Mouse (Mus musculus) MN1 (cell line): ENCODE results near the gene Hdc.

ENCODE experiments used
- DNase-seq: peaks from one replicate; pipeline ENCODE4 v3.0.0-alpha.2; 2016; ENCODE audit warnings: low spot score

Hdc gene

DNA sequence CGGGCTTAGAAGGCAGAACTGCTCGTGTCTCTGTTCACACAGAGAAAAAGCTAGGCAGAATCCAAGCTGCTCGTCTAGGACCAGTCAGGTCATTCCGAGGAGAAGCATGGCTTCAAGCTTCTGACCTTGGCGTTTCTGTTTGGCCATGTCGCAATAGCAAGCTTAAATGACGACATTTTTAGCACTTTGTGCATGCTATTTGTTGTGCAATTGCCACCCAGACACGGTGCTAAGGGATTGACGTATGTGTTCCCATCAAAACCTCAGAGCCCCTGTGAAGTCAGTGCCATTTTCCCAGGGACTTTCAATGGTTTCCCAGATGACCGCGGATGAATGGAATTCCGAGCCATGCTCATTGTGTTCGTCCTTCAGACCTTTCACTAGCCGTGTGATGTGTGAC is 18.6 kb downstream of the Hdc start:
- DNase-seq: no peak

DNA sequence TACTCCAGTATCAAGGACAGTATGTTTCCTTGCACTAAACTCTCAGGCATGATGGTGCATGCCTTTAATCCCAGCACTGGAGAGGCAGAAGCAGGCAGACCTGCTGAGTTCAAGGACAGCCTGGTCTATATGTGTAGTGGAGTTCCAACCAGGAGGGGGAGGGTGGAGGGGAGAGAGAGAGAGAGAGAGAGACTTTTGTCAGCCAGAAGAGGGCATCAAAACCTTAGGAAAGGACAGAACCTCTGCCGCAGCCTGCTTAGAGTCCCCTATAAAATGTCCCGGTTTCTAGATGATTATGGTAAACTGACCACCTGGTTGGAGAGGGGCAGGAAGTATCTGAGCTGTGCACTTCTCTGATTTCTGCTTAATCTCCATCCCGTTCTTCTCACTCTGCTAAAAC is 20.1 kb downstream of the Hdc start:
- peak; percentile 40 for DNase-seq

DNA sequence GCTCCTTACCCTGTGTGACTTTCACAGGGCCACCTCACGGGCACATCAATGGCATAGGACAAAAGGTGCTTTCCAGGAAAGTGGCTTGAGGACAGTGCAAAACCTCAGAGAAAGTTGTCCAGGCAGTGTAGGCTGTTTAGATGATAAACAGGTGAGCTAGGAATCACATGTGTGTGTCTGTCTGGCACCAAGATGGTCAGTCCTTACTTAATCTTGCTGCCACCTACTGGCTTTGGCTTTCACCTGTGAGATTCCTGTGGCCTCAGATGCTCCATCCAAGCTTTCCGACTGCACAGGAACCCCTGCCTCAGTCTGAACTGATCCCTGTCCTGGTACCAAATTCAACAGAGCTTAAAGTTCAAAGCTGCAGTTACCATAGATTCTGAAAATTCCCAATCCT is 20.7 kb downstream of the Hdc start:
- no peak for DNase-seq

DNA sequence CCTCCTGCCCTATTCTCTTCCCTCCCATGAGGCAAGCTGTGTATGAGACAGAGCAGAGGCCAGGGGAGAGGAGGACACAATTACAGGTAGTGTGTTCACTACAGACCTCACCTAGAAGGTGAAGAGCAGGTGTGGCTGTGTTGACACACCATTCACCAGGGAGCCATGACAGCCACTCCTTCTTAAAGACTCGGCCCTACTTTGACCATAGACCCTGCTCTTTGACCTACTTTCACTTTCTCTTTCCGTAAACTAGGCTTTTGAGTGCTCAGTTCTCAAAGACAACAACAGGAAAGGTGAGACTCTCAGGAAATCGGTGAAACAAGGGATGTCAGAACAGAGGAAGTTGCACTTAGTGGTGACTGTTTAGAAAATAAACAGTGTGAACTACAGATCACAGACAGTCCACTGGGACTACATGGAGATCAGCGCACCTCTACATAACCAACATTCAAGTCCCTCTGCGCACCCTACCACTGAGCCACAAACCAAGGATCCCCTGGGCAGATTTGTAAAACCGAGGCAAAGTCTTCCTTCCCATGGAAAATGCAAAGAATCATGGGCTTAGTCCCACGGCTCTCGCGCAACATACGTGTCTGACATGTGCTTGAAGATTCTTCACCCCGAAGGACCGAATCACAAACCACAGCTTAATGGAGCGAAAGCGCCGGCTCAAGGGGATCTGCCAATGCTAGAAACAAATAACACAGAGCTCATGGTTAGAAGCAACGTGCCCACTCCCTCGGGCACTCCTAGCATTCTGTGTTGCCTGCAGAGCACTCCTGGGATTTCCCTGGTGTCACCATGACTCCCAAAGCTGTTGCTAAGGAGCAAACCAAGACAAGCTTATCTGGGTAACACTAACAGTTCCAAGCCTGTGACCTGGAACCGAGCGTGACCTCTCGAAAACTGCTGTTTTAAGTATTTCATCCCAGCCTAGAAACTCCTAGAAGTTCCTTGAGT is 21.5 kb downstream of the Hdc start:
- DNase-seq: peak; percentile 60

DNA sequence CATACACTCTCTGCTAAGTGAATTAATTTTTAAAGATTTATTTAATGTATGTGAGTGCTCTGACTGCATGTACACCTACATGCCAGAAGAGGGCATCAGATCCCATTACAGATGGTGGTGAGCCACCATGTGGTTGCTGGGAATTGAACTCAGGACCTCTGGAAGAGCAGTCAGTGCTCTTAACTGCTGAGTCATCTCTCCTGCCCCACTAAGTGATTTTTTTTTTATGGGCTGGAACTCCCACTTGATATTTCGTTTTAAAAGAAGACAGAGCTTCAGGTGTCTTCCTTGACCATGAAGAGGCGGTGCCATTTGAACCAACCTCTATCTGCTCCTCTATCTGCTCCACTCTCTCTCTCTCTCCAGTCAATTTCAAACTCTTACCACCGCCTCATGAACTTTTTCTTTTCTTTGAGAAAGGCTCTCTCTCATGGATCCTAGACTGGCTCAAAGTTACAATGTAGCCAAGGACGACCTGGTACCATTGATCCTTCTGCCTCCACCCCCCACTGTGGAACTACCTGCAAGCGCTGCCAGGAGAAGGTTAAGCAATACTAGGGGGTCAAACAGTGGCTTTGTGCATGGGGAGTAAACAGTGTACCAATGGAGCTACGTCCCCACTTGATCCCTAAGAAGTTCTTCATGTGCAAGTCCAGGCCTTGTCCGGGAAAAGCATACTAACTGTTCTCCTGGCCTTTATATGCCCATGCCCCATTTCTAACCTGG is 22.6 kb downstream of the Hdc start:
- DNase-seq: no peak

DNA sequence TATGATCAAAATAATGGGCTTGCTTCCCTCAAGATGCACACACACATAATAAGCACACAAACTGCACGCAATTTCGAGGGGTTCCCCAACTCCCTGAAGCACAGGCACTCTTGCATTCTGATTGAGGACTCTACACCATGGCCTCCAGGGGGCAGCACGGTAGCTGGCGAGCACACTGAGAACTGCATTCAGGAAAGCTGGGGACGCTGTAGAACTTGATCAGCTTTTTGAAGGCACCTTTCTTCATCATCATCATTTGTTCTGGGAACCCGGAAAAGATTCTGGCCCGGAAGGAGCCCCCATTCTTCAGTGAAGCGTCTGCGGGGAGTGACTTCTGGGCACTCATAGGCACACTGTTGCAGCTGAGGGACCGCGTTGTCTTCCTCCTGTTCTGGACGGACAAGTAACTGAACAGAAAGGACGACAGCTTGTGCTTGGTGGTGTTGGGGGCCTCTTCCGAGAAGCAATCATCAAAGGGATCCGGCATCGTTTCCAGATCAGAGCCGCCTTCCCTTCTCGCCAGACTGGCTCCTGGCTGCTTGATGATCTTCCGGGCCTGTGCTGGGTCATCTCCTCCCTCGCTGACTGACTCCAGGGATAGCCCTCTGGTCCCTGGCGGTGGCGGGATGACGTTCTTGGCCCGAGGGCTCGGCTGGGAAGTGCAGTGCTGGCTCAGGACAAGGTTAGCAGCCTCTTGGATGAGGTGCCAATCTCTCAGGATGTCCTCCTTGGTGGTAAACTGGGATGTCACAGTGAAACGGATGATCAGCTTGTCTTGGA is 25.1 kb downstream of the Hdc start:
- peak; percentile 72 for DNase-seq

DNA sequence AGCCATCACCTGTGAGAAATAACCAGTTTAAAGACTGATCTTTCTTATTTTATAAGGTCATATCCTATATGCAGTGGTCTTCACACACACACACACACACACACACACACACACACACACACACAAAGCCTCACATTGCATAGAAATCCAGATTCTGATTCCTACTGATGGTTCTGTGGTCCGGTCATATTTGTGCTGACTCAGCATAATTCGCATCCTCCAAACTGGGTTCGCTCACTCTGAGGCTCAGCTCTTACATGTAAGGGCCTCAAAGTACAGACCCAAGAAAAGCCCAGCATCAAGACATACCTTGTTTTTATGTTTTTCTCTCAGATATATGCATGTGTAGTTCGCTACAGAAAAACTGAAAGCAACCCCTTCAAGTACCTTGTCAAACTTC is 27.8 kb downstream of the Hdc start:
- DNase-seq: no peak

DNA sequence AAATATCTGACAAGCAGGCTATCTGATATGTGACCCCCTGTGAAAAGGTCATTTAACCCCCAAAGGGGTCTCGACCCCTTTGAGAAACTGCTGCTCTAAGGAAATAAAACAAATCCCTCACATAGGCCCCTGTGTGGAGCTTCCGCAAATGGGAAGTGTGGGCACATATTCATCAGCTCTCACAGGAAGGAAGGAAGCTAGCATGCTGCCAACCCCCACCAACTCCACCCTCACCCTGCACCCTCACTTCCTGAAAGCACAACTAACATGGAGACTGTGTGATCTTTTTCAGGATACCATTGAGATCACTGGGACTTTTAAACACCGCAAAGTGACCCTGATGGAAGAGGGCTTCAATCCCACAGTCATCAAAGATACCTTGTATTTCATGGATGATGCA is 31.6 kb downstream of the Hdc start:
- DNase-seq: no peak

DNA sequence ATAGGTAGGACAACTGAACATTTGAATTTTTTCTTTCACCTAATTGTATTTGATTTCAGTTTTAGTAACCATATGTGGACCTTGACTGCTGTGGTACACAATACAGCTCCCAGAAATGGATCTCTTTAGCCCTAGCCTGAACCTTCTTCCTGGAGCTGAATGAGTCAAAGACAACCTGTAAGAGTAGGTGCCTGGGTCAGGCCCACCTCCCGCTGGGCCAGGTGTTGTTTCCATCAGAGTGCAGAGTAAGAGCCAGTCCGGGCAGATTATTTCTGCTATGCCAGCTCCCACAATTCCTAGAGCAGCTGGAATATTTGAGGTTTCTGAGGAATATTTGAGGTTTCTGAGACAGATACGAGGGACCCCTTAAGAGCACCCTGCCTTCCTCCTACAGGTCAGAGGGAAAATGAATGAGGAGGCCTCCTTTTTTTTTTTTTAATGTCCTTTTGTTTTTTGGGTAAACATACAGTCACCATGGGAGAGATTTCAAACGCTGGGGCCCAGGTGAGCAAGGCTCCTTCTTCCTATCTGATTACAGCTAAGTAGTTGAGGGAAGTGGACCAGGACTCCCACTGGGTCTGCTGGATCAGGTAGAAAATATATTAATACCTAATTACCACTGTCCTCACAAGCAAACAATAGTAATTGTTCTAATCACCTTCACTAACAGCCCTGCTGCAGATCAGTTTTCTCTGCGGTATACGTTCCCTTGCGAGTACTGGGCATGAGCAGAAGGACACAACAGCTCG is 34.3 kb downstream of the Hdc start:
- no peak for DNase-seq

DNA sequence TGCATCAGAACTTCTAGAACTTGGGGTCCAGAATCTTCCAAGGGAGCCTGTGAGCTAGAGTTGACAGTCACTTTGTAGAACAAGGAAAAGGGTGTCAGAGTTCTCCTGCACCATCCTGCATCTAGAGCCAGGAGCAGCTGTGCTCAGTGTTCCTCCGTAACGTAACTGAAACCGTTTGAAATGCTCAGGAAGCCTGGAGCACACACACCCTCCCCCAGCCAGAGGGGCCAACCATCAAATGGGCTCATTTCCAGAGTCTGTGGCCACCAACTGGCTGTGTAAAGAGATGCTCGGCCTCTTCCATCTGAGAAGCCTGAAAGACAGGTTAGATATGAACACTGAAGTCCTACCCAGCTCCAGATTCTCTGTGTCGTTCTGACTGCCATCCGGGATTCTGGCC is 35.1 kb downstream of the Hdc start:
- no peak for DNase-seq

DNA sequence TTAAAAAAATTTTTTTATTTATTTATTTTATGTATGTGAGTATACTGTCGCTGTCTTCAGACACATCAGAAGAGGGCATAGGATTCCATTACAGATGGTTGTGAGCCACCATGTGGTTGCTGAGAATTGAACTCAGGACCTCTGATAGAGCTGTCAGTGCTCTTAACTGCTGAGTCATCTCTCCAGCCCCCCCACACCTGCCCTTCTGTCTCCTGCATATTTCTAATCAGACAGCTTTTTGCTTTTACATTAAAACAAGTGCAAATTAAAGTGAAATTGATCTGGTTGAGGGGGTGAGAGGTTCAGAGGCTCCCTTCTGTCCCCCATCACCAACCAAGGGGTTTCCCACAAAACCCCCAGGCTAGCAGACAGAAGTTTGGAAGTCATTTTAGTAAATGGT is 39.8 kb downstream of the Hdc start:
- DNase-seq: no peak

DNA sequence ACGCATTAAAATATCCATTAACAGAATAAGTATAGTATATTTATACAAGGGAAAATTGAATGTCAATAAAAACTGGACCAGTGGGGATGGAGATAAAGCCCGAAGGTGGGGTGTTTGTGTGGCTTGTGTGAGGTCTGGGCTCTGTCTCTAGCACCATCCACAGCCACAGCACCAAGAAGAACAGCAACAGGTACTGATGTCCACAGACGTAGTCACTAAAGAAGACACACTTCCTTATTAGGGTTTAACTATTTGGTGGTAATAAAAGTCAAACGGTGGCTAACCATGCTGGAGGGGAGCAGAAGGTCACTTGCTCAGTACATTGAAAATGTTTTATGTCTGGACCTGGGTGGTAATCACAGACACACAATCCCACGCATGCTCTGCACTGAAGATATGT is 41.7 kb downstream of the Hdc start:
- DNase-seq: no peak

DNA sequence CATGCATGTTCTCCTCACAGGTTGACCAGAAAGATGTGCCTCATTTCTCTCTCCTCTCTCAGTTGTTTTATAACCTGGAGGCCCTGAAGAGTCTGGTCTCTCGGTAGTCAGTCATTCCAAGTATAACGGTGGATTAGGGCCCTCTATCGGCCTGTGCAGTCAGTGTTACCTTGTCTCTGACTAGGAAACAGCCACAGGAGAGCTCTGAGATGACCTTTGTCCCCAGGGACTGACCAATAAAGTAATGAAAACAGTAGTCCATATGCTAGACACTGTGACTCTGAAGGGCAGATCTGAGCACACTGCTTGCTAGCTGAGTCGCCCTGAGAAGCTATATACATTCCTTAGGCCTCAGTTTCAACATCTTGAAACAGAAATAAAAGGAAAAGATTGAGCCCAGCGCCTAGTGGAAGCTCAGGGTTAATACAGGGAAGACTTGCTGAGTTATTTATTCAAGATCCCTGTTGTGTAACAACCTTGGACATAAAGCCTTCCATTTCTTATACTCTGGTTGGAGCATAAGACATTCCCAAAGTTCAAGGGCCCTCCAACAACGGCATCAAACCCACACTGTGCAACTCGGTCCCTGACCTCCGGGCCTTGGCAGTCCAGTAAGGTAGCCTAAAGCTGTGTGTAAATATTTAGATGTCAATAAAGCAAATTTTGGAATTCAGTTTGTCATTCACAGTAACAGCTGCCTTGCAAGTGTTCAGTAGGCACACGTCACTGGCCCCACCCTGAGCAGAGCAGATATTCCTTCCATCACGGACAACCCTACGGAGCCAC is 43.5 kb downstream of the Hdc start:
- no peak for DNase-seq

DNA sequence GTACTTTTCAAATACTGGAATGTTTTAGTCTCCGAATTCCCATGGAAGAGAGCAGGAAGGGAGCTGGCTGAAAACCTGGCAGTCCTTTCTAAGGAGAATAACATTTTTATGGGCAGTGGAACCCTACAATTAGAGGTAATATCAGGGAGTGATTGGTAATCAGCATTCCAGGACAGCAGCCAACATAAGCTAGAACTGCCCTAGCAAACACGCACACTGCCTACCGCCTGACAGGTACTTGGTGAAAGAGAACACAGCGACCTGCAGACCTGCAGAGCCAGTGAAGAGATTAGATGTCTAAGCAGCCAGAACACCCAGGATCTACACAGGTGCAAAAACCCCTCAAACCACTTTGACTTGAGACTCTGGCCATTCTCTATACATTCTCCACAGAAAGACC is 46.4 kb downstream of the Hdc start:
- no peak for DNase-seq

DNA sequence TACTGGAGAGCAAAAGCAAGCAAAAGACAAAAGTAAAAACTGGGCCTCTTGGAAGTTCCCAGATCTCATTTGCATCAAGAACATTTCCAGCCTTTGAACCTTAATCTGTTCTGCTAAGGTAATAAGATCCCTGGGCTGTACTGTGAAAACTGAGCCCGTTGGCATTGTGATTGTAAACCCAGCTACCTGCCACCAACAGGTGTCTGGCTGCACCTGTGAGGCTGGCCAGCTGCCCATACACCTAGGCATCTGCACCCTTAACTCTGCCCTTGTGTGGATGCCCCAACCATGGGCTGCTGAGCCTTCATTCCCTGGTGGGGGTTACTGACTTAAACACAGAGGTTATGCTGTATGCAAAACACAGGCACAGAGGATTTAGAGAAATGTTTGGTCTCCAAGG is 46.9 kb downstream of the Hdc start:
- DNase-seq: no peak

DNA sequence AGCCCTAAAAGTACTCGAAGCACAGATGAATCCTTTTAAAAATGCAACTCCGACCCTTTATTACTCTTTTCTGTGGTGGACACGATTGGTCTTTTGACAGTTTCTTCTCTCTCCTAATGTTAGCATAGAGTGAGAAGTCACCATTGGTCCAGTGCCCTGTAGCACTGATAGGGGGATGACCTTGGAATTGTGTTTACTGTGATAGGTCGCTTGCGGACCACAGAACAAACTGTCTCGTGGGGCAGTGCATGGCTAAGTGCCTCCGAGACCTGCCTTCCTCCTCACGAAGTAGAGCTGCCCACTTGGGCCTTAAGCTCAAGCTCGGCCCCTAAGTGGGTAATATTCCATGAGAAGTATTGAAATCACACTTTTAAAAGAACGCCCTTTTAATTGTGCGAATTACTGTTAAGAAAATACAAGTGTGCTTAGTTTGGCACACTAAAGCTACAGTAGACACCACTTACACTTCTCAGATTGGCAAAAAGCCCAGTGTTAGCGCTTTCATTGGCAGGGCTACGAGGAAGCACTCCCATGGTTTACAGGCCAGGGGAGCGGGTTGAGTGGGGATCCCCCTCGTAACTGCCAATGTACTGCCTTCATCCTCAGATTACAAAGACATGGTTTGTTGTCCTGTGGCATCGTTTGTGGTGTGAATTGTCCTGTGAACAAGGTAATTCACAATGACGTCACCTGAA is 55.5 kb downstream of the Hdc start:
- DNase-seq: peak; percentile 58

DNA sequence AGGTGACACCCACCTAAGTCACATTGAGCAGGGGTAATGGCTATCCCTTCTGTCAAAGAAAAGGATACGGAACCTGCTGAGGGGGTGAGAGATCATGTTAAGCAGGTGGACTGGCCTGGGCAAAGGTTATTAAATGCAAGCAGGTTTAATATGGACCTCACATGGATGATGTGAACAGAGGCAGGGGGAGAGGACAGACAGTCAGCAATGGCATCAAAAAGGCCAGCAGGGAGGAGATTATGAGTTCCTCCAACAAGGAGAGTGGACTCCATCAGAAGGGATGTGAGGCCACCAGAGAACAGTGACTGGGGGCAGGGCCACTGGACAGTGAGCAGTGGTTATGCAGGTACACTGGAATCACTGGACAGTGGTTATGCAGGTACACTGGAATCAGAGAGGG is 59.0 kb downstream of the Hdc start:
- DNase-seq: no peak

DNA sequence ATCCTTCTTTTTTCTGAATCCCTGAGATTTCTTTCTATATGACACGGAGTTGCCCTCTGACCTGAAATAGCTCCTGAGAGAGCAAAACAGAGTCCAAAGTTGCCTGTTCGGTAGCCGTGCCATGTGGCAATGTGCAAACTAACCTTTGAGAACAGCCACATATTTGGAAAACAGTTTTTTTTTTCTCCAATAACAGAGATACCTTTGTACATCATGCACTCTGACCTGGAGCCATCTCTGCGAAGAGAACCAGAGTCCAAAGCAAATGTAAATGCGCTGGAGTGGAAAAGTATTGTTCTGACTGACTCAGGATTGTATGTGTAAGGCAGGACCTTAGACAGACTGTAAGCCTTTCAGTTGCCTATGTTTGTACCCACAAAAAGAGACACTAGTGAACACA is 63.6 kb downstream of the Hdc start:
- DNase-seq: no peak

DNA sequence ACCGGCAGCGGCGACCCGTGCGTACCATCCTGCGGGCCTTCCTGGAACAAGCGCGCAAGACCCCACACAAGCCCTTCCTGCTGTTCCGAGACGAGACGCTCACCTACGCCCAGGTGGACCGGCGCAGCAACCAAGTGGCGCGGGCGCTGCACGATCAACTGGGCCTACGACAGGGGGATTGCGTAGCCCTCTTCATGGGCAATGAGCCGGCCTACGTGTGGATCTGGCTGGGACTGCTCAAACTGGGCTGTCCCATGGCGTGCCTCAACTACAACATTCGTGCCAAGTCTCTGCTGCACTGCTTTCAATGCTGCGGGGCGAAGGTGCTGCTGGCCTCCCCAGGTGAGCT is 65.8 kb downstream of the Hdc start:
- DNase-seq: no peak
